ENCODE assay signal across 14 mouse cellular contexts in the genomic region with DNA sequence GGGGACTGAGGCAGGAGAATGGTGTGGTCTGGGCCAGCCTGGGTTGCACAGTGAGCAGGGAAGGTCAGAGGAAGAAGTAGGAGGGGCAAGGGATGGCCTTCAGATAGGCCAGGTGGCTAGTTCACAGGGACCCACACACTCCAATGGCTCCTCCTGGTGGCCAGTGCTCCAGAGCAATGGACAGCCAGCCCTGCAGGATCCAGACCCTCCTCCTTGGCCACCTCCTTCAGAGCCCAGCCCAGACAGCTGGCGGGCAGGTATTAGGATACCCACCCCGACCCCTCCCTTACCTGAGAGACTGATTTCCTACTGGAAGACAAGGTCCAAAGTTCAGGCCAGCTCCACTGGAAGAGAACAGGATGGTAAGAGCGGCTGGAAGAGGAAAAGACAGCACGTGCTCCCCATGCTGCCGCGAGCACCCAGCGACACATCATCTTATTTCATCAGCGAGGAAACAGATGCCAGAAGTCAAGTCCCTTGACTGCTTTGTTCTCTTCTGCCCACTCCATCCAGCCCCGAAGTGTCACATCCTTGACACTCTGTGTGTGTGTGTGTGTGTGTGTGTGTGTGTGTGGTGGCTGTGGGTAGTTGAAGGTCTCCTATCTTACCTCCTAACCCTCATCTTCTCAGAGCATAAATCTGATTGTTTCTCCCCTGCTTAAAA. TPM values are rescaled to one million over a fixed set of nuclear protein-coding genes. Genes with fewer than 3 reads are reported as not detected.
DNase-seq lines count a peak whose midpoint lies in the region; ATAC-seq and TF ChIP-seq lines count a peak whose summit lies in the region.
"Had no signal": no experiment of that assay in that cellular context is flagged by ENCODE, and none has a peak within 500 bp of the region (broad histone marks: within the 10 kb centered on the region; RNA-seq: fewer than 3 reads in every experiment).

No protein-coding gene starts in this region.

- no peak overlapping the region for H3K4me3 ChIP-seq in gastrocnemius, adult 2 months
- no peak overlapping the region for H3K4me3 ChIP-seq in lung, adult 2 months (replicated peaks; ENCODE audit: extremely low read depth, low read depth, low read length)
- no peak overlapping the region for H3K4me3 ChIP-seq in intestine, postnatal 0 days (ENCODE audit: low read depth, low read length)
- H3K4me3 ChIP-seq: liver, embryonic 13.5 days; midbrain, embryonic 15.5 days had no signal

- no peak overlapping the region for H3K27ac ChIP-seq in gastrocnemius, adult 2 months
- H3K27ac ChIP-seq in intestine, postnatal 0 days (ENCODE audit: low read depth, low read length): no peak overlapping the region
- H3K27ac ChIP-seq: liver, embryonic 13.5 days; midbrain, embryonic 15.5 days had no signal

- no peaks in the 10 kb centered on the region for H3K9me3 ChIP-seq in intestine, postnatal 0 days (ENCODE audit: control insufficient read depth)
- H3K9me3 ChIP-seq: liver, embryonic 13.5 days; midbrain, embryonic 15.5 days had no signal

- H3K9ac ChIP-seq in intestine, postnatal 0 days (ENCODE audit: low read depth, low read length): no peak overlapping the region
- H3K9ac ChIP-seq: liver, embryonic 13.5 days; midbrain, embryonic 15.5 days had no signal

- no peaks in the 10 kb centered on the region for H3K27me3 ChIP-seq in intestine, postnatal 0 days (replicated peaks; ENCODE audit: control insufficient read depth, insufficient read depth, low read length)
- peaks cover 4% of the 10 kb centered on the region for H3K27me3 ChIP-seq in splenic B cell, adult 2 months (ENCODE audit: control insufficient read depth, insufficient read depth, low read length, poor library complexity, severe bottlenecking)
- H3K27me3 ChIP-seq: midbrain, embryonic 15.5 days had no signal

- intact Hi-C loops in gastrocnemius, adult 2 months (cut with DNase I): no loop called here

- H3K36me3 ChIP-seq in intestine, postnatal 0 days (ENCODE audit: control insufficient read depth, insufficient read depth): peaks cover 47% of the 10 kb centered on the region
- no peaks in the 10 kb centered on the region for H3K36me3 ChIP-seq in splenic B cell, adult 2 months (ENCODE audit: control insufficient read depth, insufficient read depth, low read length, poor library complexity, severe bottlenecking)
- H3K36me3 ChIP-seq: liver, embryonic 13.5 days had no signal

- TF ChIP-seq CTCF in gastrocnemius, adult 2 months (IDR thresholded peaks at IDR 0.05): peak; percentile 34
- TF ChIP-seq CTCF in lung, adult 2 months (IDR thresholded peaks at IDR 0.05; ENCODE audit: insufficient read depth, low read length): peak; percentile 34; the same call in 1 of the 2 replicates
- peak; percentile 76 for TF ChIP-seq CTCF in intestine, postnatal 0 days (IDR thresholded peaks at IDR 0.05; ENCODE audit: low read depth)

- DNase-seq in gastrocnemius, adult 2 months: peak; percentile 39
- no peak for DNase-seq in gastrocnemius, postnatal 4 days (ENCODE audit: low spot score in 2 of 2)
- DNase-seq in lung, adult 2 months: no peak
- DNase-seq in lung, adult 18-20 months: no peak
- DNase-seq in splenic B cell, adult 2 months (ENCODE audit: low read depth, low spot score): peak; percentile 31
- no peak for DNase-seq in right cerebral cortex, postnatal 10 days (ENCODE audit: low spot score in 2 of 2)
- DNase-seq in gastrocnemius, adult 18-20 months (ENCODE audit: low spot score): no peak
- DNase-seq: cerebellum, postnatal 36 days; gastrocnemius, postnatal 14 days; heart, postnatal 4 days; liver, embryonic 13.5 days; thymus, postnatal 25 days had no signal

- no peak for TF ChIP-seq POLR2A in lung, adult 2 months (IDR thresholded peaks at IDR 0.05; ENCODE audit: borderline replicate concordance, extremely low read depth, low read depth, low read length)

- no peak overlapping the region for H3K4me2 ChIP-seq in intestine, postnatal 0 days (replicated peaks; ENCODE audit: low read depth)
- H3K4me2 ChIP-seq: liver, embryonic 13.5 days; midbrain, embryonic 15.5 days had no signal

- ATAC-seq in intestine, postnatal 0 days: peak; percentile 69
- ATAC-seq: midbrain, embryonic 15.5 days had no signal

- no peaks in the 10 kb centered on the region; the same call in 1 of the 2 replicates for H3K4me1 ChIP-seq in lung, adult 2 months (ENCODE audit: control insufficient read depth, insufficient read depth, low read length)
- 0 out of 2 replicates have a peak, but pooled peaks cover 3% of the 10 kb centered on the region for H3K4me1 ChIP-seq in intestine, postnatal 0 days (replicated peaks; ENCODE audit: control insufficient read depth, insufficient read depth, low read length)

- WGBS in lung, adult 2 months: 68% methylated on average over 9 of the region's 9 CpGs
- WGBS in intestine, postnatal 0 days: 36% methylated on average over 9 of the region's 9 CpGs

RNA-seq across cellular contexts. Expression of gene Fblim1, which starts 10.2 kb away (rescaled TPM):
- 1 to 10 TPM; 1.1 to 1.5 TPM for total RNA-seq in gastrocnemius, adult 2 months (2021)
- 10 to 100 TPM in 1 of 2 experiments, 1 to 10 TPM in 1; 7.4 to 10.6 TPM for total RNA-seq in gastrocnemius, postnatal 4 days (2021)
- polyA plus RNA-seq in lung, adult 2 months (2012; rRNA removed): 36.2 and 45.7 TPM in 2 replicates
- 52.8 and 59.2 TPM in 2 replicates for polyA plus RNA-seq in intestine, postnatal 0 days (2015; fragmentation: Nextera tagmentation; extraction: Ambion mirVana)
- 1 to 10 TPM in 1 of 2 experiments, under 1 TPM in 1; 0.90 to 1.1 TPM for total RNA-seq in gastrocnemius, adult 18-20 months (2021)

RNA-seq across cellular contexts. Expression of gene Tmem82, which starts 22.7 kb away (rescaled TPM):
- 1 to 10 TPM in 1 of 2 experiments, under 1 TPM in 1; 0.61 to 3.2 TPM for total RNA-seq in gastrocnemius, adult 2 months (2021)
- 1 to 10 TPM; 3.5 to 4.3 TPM for total RNA-seq in gastrocnemius, postnatal 4 days (2021)
- polyA plus RNA-seq in lung, adult 2 months (2012; rRNA removed): 5.1 and 5.3 TPM in 2 replicates
- 42.0 and 45.7 TPM in 2 replicates for polyA plus RNA-seq in intestine, postnatal 0 days (2015; fragmentation: Nextera tagmentation; extraction: Ambion mirVana)
- total RNA-seq in gastrocnemius, adult 18-20 months (2021): under 1 TPM; 0.55 to 0.62 TPM

RNA-seq across cellular contexts. Expression of gene Slc25a34, which starts 27.9 kb away (rescaled TPM):
- total RNA-seq in gastrocnemius, adult 2 months (2021): 10 to 100 TPM; 10.3 to 26.9 TPM
- 10 to 100 TPM; 21.4 to 26.7 TPM for total RNA-seq in gastrocnemius, postnatal 4 days (2021)
- 2.3 and 3.9 TPM in 2 replicates for polyA plus RNA-seq in lung, adult 2 months (2012; rRNA removed)
- polyA plus RNA-seq in intestine, postnatal 0 days (2015; fragmentation: Nextera tagmentation; extraction: Ambion mirVana): 23.8 and 25.7 TPM in 2 replicates
- total RNA-seq in gastrocnemius, adult 18-20 months (2021): 10 to 100 TPM; 13.3 to 15.7 TPM

RNA-seq across cellular contexts. Expression of gene Spen, which starts 57.3 kb away (rescaled TPM):
- total RNA-seq in gastrocnemius, adult 2 months (2021): 10 to 100 TPM; 23.3 to 25.1 TPM
- 10 to 100 TPM; 32.7 to 32.9 TPM for total RNA-seq in gastrocnemius, postnatal 4 days (2021)
- polyA plus RNA-seq in lung, adult 2 months (2012; rRNA removed): 27.1 and 30.4 TPM in 2 replicates
- 3.2 and 4.0 TPM in 2 replicates for polyA plus RNA-seq in intestine, postnatal 0 days (2015; fragmentation: Nextera tagmentation; extraction: Ambion mirVana)
- 10 to 100 TPM; 21.4 to 21.9 TPM for total RNA-seq in gastrocnemius, adult 18-20 months (2021)

Comparison
In these comparisons a context has a peak if more than half of its experiments do, and no peak if none do; other contexts are left out.
1. DNase-seq: peak in gastrocnemius, adult 2 months (single experiment) and splenic B cell, adult 2 months (single experiment); none in gastrocnemius, postnatal 4 days (0 of 2), lung, adult 2 months (single experiment), lung, adult 18-20 months (0 of 2), right cerebral cortex, postnatal 10 days (0 of 2) and gastrocnemius, adult 18-20 months (single experiment).
2. Peak in every context shown above with its lines, with median percentiles within 50 percentile points of each other: CTCF ChIP-seq.